Mouse (Mus musculus): ENCODE data around the gene Tmem131. TPM values are rescaled to one million over a fixed set of nuclear protein-coding genes. Genes with fewer than 3 reads are reported as not detected.
"Not testable (repeated sequence)": the region's sequence is repeated elsewhere in the genome, so short reads cannot be mapped to it uniquely, and the experiment has no call there.

Tmem131 gene
- total RNA-seq, 2 experiments from 2014 or later: 79.6 to 82.0 TPM

DNA sequence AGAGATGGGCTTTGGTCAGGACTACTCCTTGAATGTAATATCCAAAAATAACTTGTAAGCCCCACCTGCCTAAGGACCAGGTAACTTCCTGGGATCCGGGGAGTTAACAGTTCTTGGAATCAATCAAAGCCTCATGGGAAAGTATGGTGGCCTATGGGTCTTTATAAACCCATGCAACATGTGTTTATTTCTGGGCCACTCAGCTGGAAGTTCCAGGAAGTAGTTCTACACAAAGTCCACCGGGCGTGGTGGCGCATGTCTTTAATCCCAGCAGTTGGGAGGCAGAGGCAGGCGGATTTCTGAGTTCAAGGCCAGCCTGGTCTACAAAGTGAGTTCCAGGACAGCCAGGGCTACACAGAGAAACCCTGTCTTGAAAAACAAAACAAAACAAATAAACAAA is 49.7 kb downstream of the Tmem131 start:
- DNase-seq; intact Hi-C loops (cut with DNase I): not testable (repeated sequence)

DNA sequence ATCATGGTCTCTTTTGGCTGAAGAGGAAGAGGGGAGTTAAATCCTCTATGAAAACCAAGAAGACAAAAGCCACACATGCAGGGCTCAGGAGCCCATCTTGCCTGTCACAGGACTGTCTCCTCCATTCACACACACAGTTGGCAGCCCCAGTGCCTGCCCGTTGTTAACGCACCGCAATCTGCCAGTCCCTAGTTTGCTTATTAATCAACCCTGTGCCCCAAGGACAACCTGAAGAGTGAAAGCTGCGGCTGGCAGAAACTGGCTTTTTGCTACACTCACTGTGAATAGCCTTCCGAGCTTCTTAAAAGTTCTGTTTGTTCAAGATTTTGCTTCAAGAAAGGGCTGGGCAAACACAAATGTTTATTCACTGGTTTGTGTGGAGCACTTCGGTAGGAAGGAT is 50.3 kb downstream of the Tmem131 start:
- intact Hi-C loops (cut with DNase I): no loop called here
- peak; percentile 15 for DNase-seq

DNA sequence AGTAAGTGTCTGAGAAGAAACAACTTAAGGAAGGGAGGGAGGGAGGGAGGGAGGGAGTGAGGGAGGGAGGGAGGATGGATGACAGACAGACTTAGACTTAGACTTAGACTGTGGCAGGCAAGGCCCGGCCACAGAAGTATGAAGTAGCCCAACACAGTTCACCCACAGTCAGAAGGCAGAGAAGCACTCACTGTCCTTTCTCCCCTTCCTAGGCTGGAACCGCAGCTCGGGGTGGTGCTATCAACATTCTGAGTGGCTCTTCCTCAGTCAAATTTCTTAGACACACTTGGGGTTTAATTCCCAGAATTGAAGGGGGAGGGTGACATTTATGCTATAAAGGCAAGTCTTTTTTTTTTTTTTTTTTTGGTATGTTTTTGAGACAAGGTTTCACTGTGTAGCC is 51.0 kb downstream of the Tmem131 start:
- intact Hi-C loops (cut with DNase I): no loop called here
- no peak for DNase-seq

DNA sequence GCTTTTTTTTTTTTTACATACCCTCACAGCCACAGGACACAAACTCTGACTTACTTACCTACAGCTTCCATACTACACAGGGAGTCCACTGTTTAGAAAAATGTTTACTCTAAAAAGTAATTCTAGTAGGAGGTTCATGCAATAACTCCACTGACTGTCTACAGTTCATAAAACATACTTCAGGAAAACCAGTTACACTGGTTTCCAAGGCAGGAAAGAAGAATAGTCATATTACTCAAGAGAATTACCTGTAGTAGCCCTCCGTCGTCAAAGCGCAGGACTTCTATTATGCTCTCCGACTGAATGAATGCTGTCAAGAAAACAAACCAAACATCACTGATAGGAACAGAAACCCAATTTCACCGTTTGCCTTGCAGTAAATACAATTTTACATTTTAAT is 54.5 kb downstream of the Tmem131 start:
- intact Hi-C loops (cut with DNase I): no loop called here
- no peak for DNase-seq

DNA sequence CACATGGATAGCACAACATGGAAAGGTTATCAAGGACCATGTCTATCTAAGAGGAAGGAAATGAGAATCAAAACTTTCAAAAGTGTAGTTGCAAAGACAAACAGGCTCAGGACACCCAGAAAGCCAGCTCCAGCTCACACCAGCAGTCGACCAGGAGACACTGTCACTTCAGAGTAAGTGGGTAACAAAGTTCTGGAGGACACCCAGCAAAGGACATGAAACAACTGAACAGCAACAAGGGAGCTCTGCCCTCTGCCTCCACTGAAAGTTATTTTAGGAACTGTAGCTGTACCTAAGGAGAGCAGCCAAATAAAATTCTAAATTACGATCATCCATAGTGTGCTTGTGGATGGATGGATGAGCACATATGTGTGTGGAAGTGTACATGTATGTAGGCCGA is 56.3 kb downstream of the Tmem131 start:
- intact Hi-C loops (cut with DNase I): no loop called here
- no peak for DNase-seq

DNA sequence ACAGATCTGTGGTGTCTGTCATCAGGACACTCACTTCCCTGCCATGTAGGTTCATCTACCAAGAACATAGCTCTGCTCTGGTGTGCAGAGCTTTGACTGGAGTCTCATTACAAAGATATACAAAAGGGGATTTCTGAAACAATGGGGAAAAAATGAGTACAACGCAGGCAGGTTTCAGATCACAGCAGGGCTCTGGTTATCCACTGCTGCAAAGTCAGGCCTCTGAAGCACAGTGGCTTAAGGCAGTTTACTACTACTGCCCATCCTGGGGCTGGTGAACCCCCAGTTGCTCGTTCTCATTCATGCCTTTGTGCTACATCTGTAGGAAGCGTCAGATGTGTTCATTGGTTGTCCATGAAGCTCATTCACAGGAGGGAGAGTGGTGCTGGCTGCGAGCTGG is 57.0 kb downstream of the Tmem131 start:
- no peak for DNase-seq
- intact Hi-C loops (cut with DNase I): no loop called here

DNA sequence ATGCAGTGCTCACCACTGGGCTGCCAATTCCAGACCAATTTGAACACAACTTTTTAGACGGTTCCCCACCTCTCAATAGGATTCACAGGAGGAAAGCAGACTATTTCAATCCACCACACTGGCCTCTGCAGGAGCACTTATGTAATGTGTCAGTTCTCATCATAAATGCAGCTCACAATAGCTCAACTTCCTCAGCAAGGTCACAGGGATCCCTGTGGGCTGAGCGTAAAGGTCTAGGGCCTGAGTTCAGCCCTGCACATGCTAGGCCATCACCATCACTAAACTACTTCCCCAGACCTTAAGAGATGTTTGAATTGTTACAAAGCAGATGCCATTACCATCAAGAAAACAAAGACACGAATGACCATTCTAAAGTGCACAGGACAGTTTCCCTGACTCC is 58.9 kb downstream of the Tmem131 start:
- intact Hi-C loops (cut with DNase I): no loop called here
- no peak for DNase-seq

DNA sequence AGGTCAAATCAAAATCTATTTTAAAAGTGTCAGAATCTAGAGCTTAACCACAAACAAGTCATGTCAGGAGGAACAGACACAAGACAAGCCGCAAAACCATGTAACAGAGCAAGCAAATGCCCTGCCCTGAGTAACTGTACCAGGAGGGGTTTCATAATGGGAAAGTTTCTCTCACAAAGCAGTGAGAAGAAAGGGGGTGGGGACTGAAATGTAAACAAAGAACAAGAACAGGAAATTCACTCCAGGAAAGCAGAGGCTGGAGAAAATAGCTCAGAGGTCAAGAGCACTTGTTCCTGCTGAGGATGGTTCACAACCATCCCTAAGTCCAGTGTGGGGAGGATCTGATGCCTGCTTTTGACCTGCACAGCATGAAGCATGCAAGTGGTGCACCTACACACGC is 59.7 kb downstream of the Tmem131 start:
- DNase-seq: no peak
- intact Hi-C loops (cut with DNase I): no loop called here

DNA sequence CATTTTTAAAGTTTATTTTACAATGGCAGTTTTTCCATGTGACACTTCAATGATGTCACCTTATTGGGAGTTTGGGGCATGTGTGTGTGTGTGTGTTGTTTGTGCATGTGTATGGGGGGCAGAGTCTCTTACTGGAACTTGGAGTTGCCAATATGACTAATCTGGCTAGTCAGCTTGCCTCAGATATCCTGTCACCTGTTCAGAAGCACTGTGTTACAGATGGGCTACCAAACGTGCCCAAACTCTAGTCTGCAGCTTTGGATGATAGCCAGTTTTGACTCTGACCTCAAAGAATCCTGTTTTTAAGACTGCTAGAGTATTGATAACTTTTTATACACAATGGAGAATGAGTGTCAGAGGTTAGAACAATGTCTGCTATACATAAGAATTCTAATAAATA is 64.3 kb downstream of the Tmem131 start:
- intact Hi-C loops (cut with DNase I): no loop called here
- no peak for DNase-seq

DNA sequence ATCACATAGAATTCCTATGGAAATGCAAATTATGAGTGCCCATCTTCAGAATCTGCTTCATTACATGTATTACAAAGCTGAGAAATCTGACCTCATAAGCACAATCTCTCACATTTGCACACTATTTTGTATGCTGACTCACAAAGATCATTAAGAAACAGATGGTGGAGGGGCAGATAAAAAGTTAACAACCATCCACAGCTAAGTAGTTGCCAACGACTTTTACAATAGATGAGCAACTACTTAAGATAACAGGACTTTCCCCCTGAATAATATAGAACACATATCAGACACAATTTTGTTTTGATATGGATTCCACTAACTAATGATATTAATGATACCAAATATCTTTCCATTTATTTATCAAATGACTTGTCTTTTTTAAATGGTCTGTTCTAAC is 66.3 kb downstream of the Tmem131 start:
- intact Hi-C loops (cut with DNase I): no loop called here
- no peak for DNase-seq

DNA sequence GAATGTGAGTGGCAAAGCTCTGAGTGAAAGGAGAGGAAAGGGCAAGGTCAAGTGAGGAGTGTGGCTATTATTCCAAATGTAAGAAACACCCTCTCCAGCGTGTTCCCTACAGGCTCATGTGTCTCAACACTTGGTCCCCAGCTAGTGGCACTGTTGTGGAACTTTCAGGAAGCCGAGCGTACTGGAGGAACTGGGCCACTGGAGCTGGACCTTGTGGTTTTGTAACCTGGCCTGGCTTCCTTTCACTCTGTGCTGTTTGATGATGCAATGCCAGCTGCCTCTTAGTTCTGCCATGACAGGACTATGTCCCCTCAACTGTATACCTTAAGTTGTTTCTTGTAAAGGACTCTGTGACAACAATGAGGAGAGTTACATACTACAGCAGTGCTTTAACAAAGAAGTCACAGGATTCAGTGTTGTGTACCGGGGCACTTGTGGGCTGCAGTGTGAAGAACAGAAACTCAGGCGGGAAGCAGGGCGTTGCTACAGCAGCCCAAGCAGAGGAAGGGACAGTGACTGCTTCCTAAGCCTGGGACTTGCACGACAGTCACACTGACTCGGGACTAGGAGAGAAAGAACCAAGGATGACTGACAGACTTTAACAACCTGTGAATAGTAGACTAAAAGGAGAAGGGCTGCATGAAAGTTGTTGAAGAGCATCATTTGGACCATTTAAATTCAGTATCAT is 68.4 kb downstream of the Tmem131 start:
- intact Hi-C loops (cut with DNase I): no loop called here
- DNase-seq: no peak

DNA sequence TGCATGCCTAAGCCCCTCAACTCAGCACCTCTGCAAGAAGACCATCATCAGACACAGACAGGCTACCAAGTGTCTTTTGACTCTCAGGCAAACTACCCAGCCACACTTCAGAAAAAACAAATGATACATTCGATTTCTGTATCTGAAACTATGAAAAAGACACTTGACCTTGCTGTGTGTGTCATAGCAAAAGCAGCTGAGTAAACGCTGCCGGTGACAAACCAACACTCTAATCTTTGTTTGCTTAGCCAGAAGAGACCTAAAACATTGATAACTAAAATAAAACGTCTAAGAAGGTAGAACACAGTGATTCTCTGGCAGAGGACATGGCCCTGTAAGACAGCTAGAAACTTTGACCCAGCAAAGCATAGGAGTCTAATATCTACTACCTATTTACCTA is 72.2 kb downstream of the Tmem131 start:
- intact Hi-C loops (cut with DNase I): no loop called here
- no peak for DNase-seq

DNA sequence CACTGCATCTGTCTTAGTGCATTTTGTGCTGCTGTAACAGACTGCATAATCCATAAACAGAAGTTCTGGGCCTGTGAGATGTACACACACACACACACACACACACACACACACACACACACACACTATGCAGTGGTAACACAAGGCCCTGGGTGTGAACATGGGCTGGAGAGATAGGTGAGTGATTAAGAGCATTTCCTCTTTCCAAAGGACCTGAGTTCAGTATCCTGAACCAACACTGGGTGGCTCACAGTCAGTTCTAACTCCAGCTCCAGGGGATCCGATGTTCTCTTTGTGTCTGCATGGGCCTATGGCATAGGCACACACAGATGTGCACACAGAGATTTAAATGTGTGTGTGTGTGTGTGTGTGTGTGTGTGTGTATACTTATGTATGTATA is 72.9 kb downstream of the Tmem131 start:
- DNase-seq: no peak
- intact Hi-C loops (cut with DNase I): no loop called here

DNA sequence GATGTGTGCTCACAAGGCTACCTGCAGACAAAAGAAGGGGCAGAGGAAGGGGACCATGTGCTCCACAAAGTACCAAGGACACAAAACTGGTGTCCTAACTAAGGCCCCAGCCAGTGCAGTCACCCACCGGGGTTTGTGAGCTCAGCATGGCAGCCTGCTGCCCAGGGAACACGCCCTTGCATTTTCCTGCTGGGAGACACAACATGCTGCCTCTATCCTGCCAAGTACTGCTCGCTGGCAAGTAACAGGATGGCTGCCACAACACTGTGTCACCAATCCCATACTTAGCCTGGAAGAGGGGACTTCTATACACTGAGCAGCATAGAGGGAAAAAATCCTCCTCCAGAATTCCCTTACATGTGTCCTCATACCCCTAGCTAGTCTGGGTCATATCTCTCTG is 78.7 kb downstream of the Tmem131 start:
- no peak for DNase-seq
- intact Hi-C loops (cut with DNase I): no loop called here

DNA sequence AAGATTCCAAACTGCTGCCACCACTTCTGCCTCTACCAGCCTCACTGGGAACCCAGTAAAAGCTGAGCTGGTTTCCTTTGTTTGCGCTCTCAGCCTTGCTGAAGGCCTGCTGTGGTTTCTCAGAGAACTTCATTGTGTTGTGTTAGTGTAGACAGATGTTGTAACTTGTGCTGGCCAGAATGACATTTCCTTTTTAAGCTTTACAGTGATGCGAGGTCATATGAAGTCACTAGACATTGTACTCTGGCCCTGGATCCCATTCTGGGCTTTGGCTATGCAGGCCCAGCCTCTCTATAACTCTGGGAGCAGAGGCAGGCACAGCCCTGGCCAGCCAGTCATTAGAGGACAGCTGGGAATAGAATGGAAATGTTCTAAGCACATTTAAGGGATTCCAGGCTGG is 81.7 kb downstream of the Tmem131 start:
- intact Hi-C loops (cut with DNase I): no loop called here
- DNase-seq: no peak

DNA sequence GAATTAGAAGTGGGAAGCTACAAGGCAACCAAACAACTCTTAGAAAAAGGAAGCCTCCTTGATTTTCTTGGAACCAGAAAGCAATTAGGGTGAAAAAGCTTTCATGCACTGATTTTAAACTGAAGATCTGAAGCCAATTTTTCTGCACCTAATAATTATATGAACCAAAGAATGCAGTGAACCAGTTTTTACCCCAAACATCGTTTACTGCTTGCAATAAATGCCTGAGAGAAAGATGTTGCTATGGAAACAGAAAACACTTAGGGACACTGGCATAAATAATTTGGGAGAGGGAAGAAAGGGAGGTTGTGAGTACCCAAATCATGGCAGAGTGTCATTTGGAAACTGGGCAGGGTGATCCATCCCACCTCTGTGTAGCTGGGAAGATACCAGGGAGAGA is 82.6 kb downstream of the Tmem131 start:
- intact Hi-C loops (cut with DNase I): no loop called here
- DNase-seq: no peak

DNA sequence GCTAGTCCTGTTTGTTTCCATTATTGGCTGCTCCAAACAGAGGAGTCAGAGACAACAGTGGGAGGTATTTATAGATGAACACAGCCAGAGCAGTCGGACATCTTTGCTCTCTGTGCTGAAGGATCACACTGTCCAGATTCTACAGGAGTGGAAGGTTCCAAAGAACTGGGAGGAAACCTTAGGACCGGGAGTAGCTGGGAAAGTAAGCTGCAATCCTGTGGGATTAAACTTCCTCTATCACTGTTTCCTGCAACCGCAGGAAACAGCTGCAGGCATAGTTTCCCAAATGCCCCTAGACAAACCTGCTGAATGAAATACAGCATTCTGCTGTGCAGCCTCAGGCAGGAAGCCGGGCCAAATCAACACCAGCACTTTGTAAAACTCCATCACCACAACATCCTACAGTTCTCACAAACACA is 83.0 kb downstream of the Tmem131 start:
- no peak for DNase-seq
- intact Hi-C loops (cut with DNase I): no loop called here

DNA sequence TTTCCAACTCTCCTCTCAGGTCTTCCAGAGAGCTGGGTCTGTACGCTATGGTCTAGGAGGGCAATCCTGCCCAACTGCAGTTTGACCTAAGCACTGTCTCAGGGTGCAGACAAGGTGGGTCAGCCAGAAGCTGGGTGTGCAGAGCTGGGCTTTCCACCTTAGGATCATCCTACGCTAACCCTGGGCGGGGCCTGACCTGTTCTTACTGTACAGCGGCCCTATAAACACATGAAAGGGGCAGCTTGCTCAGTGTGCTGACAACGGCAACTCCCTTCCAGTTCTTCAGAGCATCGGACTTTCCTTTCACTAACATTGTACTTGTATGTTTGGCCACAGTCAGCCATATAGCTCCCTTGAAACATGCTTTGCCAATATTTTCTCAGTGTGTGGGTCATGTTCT is 86.4 kb downstream of the Tmem131 start:
- no peak for DNase-seq
- intact Hi-C loops (cut with DNase I): no loop called here

DNA sequence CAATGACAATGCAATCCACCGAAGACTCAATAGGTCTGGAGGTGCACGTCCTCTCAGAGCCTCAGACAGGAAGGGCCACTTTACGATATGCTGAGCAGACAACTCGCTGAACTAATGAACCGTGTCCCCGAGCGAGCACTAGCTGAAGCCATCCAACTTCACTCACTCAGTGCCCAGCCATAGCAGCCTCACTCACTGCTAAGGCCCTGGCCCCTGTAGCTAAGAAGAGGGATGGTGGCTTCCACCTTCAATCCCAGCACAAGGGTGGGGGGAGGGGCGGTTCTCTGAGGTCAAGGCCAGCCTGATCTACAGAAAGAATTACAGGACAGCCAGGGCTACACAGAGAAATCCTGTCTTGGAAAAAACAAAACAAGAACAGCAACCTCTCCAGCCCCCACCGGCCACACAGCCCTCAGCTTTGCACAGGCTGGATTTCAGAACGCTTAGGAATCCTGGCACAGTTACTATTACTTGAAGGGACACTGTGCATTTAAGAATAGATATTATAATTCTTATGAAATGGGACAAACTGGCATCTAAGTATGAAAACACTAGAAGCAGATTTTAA is 89.2 kb downstream of the Tmem131 start:
- intact Hi-C loops (cut with DNase I): no loop called here
- no peak for DNase-seq

DNA sequence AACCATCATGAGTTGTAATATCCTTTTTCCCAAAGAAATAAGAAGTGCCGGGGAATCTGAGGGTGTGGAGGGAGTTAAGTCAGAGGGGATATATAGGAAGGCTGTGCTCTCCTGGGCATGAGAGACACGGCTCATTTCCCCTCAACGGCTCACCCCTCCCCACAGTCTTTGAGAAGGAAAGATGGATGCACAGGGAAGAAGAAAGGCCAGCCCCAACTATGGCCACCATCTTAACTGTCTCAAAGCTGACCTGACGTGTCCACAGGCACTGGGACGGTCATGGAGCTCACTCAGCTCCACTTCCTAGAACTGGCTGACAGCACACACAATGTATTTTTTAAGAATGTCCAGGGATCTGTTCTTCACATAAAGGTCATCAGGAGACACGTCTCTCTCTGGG is 91.4 kb downstream of the Tmem131 start:
- intact Hi-C loops (cut with DNase I): no loop called here
- no peak for DNase-seq

DNA sequence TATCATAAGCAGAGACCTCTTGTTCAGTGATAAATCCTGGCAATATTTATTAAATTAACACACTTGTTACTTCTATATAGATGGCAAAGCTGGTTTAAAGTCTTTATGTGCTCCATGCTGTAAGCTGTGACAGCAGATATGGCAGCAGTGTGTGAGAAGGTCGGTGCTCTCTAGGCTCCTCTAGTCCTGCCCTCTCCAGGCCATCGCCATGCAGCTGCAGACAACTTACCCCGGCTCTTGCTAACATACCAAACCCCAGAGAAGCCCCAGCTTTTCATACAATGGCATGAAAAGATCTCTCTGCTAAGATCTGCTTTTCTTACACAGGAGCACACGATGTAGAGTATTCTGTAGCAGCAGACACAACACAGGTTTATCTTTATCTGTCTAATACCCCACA is 92.1 kb downstream of the Tmem131 start:
- intact Hi-C loops (cut with DNase I): no loop called here

DNA sequence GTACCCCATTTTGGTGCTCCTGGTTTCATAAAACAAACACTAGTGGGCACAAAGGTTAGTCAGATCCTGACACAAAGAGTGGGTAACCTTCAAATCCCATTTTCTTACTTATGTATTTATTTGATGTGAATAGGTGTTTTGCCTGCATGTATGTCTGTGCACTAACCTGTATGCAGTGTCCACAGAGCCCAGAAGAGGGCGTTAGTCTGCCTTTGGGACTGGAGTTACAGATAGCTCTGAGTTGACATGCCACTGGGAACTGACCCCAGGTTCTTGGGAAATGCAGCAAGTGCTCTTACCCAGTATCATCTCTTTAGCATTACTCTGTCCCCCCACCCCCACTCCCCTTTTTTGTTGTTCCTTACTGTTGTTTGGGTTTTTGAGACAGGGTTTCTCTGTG is 95.4 kb downstream of the Tmem131 start:
- intact Hi-C loops (cut with DNase I): no loop called here
- DNase-seq: no peak

More for the DNA sequence above, 92.1 kb downstream of the Tmem131 start:
- no peak for DNase-seq

DNA sequence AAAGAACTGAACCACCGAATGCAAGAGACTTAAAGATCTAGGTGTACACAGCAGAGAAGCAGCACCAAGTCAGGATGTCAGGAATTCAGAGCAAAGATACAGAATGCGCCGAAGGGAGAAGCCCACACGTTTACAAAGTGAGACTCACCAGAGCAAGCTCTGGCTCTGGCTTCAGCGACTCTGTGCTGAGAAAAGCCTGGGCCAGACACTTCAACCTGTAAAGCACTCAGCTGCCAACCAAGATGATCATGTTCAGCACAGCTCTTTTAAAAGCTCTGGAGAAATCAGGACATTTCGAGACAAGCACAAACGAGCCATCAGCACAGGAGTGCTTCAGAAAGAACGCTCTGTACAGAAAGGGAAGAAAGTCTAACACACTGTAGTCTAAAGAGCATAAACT is 96.2 kb downstream of the Tmem131 start:
- no peak for DNase-seq
- intact Hi-C loops (cut with DNase I): no loop called here
